Mouse (Mus musculus): ENCODE measurements around the gene Gm10563.
"Not testable (repeated sequence)": the region's sequence is repeated elsewhere in the genome, so short reads cannot be mapped to it uniquely, and the experiment has no call there.

Gm10563 gene

GRCm38 (mm10) chr4:155598536-155598935 is 46.7 kb downstream of the Gm10563 start:
- no peak for DNase-seq (ENCODE audit: low spot score in 2 of 2)

- DNase-seq (ENCODE audit: low spot score in 2 of 2), result no peak
Observed at GRCm38 (mm10) chr4:155596606-155597005, 48.6 kb downstream of the Gm10563 start.

DNA sequence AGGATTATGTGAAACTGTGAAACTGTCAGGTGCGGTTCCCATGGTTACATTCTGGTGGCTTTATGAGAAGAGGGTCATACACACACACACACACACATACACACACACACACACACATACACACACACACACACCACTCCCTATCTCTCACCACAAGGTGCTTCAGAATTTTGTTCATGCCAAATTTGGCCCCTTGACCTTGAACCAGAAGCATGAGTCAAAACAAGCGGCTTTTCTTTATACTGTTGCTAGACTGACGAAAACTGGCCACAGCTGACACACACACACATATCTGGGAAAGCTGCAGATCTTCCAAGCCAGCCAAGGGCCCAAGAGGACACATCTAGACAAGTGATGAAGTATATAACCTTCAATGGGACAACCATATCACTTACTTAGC is 49.4 kb downstream of the Gm10563 start:
- no peak for DNase-seq (ENCODE audit: low spot score in 2 of 2)

GRCm38 (mm10) chr4:155593780-155594179 is 51.4 kb downstream of the Gm10563 start:
- DNase-seq (ENCODE audit: low spot score in 2 of 2), result no peak

GRCm38 (mm10) chr4:155591012-155591719 is 54.0 kb downstream of the Gm10563 start:
- no peak for DNase-seq (ENCODE audit: low spot score in 2 of 2)

DNA sequence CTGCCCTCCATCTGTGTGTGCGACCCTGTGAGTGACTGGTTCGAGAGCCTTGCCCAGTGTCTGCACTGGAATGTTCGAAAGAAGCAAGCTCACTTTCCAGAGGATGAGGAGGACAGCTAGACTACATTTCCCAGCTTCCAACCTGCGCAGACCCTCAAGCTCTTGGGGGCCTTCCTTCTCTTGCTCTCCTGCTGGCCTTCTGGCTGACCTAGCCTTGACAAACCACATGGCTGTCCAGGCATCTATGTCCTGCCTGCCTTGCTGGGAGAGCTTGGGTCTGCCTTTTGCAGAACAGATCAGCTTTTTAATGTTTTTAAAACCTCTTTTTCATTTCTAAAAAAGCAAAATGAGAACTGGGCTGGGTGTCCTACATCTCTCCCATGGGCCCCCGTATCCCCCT is 55.9 kb downstream of the Gm10563 start:
- no peak for DNase-seq (ENCODE audit: low spot score in 2 of 2)

GRCm38 (mm10) chr4:155582279-155582905 is 62.8 kb downstream of the Gm10563 start:
- no peak for DNase-seq (ENCODE audit: low spot score in 2 of 2)

DNA sequence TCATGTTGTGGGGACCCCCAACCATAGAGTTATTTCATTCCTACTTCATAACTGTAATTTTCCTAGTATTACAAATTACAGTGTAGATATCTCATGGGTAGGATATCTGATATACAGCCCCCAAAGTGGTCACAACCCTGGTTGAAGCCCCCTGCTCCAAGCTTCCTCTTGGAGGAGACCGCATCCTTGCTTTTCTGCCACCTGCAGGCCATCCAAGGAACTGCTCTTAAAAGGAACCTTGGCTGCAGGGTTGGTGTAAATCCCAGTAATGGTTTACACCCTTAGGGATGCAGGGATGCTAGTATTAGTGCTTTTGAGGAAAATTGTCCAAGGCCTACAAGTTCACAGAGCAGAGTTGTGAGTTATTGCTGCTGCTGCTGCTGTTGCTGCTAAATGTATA is 64.8 kb downstream of the Gm10563 start:
- no peak for DNase-seq (ENCODE audit: low spot score in 2 of 2)

DNA sequence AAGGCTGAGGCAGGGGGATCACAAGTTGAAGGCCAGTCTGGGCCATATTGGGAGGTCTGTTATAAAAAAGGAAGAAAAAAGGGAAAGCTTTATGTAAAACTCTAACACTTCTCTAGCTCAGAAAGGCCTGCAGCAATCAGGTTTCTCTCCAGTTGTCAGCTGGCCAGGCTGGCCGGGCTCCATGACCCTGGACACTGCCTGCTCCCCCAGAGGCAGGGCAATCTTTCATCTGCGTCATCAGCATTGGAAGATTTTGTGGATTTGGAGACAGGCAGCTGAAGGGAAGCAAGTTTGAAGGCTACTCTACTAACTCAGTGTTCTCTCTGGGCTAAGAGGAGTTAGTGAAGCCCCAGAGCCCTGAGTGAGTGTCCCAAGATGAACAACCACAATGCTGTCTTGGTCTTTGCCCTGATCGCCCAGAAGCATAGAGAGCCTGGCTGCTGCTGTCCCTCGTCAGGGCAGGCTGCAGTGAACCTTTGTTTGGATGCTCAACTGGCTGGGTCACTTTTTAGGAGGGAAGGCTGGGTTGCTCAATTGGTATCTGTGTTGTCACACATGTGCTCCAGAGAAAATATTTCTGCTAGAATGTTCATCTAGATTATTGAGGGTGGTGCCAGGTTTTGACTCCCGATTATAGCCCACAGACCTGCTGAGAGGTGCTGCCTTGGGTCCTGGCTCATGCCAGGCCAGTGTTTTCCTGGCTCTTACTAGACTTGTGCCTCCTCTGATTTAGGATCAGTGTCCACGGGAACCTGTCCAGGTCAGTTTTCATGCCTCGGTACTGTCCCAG is 66.7 kb downstream of the Gm10563 start:
- no peak for DNase-seq (ENCODE audit: low spot score in 2 of 2)

DNA sequence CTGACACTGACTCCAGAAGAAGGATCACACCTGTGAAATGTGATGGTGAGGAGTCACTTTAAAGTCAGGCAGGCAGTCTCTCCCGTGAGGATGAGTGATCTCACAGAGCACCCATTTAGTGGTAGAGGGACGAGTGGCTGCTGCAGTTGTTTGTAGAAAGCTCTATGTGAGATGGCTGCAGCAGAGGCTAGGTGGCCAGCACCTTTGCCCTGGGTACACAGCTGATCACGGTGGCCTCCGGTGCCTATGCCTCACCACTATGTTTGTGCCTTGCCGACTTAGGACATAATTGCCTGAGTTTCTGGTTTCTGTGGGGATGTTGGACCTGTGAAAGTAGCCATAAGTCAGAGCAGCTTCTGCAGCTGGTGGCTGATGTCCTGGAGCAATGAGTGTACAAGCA is 67.5 kb downstream of the Gm10563 start:
- no peak for DNase-seq (ENCODE audit: low spot score in 2 of 2)

DNA sequence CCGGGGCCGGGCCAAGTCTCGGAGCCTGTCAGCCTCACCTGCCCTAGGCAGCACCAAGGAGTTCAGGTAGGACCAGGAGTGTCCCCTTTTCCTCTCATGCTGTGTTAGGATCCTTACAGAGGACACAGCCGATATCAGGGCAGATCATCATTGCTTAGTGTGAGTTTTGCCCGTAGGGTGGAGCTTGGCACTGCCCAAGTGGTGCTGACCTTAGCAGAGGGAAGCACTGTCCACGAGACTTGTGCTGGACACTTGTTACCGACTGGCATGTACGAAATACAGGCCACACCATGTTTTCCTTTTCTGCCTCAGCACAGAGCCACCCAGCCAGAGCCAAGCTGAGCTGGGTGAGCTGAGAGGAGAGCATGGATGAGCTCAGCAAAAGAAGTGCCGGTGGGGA is 68.1 kb downstream of the Gm10563 start:
- DNase-seq (ENCODE audit: low spot score in 2 of 2), result no peak

DNA sequence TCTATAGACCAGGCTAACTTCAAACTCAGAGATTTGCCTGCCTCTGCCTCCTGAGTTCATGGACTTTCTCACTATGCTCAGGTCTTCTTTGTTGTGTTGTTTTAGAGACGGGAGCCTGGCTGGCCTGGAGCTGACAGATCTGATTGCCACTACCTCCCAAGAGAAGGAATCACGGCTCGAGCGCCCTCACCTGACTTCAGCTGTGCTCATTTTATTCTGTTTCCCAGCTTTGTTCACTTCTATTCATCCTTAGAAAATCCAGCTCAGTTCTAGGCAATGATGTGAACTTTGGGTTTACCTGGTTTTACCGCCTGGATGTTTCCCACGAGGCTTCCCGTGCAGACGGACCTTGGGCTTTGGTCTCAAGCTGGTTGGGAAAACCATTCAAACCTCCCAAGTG is 69.7 kb downstream of the Gm10563 start:
- no peak for DNase-seq (ENCODE audit: low spot score in 2 of 2)

DNA sequence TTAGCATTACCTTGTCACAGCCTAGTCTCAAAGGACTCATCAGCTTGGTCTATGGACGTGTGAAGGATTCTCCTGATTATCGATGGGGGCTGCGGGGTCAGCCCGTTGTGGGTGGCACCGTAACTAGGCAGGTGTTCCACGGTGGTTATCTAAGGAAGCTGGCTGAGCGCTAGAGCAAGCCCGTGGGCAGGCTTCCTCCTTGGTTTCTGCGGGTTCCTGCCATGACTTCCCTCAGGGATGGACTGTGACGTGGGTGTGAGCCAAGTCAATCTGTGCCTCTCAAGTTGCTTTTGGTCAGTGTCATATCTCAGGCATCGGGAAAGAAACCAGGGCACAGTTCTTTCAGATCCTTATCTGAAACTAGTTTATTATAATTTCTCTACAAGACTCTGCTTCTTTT is 70.3 kb downstream of the Gm10563 start:
- DNase-seq (ENCODE audit: low spot score in 2 of 2), result no peak

GRCm38 (mm10) chr4:155573876-155574275 is 71.3 kb downstream of the Gm10563 start:
- no peak for DNase-seq (ENCODE audit: low spot score in 2 of 2)

GRCm38 (mm10) chr4:155573155-155573554 is 72.1 kb downstream of the Gm10563 start:
- DNase-seq (ENCODE audit: low spot score in 2 of 2), result no peak

- DNase-seq (ENCODE audit: low spot score in 2 of 2), result no peak
Observed at GRCm38 (mm10) chr4:155571442-155571841, 73.8 kb downstream of the Gm10563 start.

DNA sequence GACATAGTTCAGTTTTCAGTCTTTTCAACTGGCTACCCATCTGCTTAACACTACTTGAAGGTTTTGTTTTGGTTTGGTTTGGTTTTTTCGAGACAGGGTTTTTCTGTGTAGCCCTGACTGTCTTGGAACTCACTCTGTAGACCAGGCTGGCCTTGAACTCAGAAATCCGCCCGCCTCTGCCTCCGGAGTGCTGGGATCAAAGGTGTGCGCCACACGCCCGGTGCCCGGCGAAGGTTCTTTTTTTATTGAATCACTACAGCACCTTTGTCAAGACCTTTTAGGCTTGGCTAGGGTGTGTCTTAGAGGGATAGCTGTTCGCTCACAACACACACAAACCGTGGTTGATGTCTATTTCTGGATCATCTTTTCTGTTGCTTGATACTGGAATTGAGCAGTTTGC is 74.9 kb downstream of the Gm10563 start:
- DNase-seq (ENCODE audit: low spot score in 2 of 2), result not testable (repeated sequence)

DNA sequence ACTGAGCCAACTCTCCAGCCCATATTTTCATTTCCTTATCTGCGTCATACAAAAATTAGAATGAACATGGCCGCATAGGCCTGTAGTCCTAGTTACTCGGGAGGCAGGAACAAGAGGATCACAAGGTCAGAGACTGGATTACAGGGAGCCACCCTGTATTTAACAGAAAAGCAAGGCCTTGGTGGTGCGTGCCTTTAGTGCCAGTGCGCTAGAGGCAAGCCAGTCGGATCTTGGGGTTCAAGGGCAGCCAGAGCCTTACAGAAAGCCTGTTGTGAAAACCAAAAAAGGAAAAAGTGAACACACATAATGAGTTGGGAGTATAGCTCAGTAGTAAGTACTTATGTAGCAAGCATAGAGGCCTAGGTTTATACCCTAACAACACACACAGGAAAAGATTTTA is 75.4 kb downstream of the Gm10563 start:
- DNase-seq (ENCODE audit: low spot score in 2 of 2), result no peak

DNA sequence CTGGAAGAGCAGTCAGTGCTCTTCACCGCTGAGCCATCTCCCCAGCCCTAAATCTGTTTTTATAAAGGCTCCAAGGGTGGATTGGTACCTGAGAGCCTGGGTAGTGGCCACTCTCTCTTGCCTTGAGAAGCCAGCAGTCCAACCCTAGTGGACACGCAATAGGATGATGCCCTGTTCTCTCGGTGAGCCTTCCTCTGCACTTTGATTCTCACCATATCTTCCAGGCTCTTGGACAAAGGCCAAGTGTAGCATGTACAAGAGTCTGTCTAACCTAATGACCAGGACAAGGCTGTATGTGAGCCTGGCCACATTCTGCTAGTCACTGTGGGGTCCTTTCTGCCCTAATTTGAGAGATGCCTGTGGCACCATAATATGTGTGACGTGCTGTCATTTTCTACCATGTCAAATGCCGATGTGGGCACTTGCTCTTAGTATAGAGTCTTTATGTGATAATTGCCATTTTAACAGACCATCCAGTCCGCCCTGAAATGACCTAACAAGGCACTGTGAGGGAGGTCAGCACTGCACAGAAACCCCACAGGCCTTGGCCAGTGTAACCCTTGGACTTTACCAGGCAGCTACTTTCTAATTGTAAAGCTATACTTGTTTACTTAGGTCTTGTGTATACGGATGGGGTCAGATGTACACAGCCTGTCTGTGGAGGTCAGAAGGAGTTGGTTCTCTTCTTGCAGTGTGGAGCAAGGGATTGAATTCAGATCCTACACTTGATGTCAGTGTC is 76.4 kb downstream of the Gm10563 start:
- DNase-seq (ENCODE audit: low spot score in 2 of 2), result no peak

DNA sequence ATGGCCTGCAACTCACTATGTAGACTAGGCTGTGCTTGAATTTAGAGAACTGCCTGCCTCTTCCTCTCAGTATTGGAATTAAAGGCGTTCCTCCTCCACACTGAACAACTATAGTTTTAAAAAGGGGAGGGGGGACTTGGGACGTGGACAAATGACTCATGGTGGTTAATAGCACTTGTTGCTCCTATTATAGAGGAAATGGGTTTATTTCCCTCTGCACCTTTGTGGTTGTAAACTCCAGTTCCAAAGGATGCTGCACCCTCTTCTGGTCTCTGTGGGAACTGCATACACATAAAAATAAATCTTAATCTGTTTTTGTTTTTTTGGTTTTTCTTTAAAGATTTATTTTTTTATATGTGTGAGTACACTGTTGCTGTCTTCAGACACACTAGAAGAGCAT is 77.0 kb downstream of the Gm10563 start:
- DNase-seq (ENCODE audit: low spot score in 2 of 2), result no peak

DNA sequence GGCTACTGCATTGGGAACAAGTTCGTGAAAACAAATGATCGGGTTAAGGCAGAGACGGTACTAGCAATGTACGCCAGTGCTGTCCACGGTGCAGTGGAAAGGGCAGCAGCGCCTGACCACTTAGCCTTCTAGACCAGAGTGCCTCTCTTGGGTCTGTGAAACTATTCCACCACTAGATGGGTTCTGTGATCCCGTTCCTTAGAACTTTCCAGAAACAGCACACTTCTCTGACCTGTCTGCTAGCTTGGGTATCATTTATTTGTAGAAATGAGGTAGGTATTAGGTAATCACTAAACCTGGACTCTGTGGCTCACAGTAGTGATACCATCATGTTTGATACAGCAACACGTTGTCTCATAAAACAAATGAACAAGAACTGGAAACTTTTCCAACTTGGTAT is 78.7 kb downstream of the Gm10563 start:
- DNase-seq (ENCODE audit: low spot score in 2 of 2), result no peak
